Mouse (Mus musculus) limb, embryonic 10.5 days (tissue): Measurements from ENCODE around the gene Egfl8. TPM values are rescaled to one million over a fixed set of nuclear protein-coding genes. Genes with fewer than 3 reads are reported as not detected.

Source experiments
- DNase-seq: peaks from one replicate; pipeline ENCODE4 v3.0.0-alpha.2; 2017; ENCODE audit warnings: low spot score
- H3K27ac ChIP-seq: fragments of 300-500 bp; sonication (generic); 2 replicates; pipeline ENCODE4 v1.5.1; 2016; ENCODE audit warnings: mild to moderate bottlenecking
- H3K27me3 ChIP-seq: fragments of 300-500 bp; sonication (generic); 2 replicates; pipeline ENCODE4 v1.6.1; 2016; ENCODE audit warnings: low read depth, mild to moderate bottlenecking; ENCODE audit not compliant: poor library complexity, severe bottlenecking
- H3K36me3 ChIP-seq: fragments of 300-500 bp; sonication (generic); 2 replicates; pipeline ENCODE4 v1.6.1; 2016; ENCODE audit warnings: mild to moderate bottlenecking, moderate library complexity
- H3K4me1 ChIP-seq: fragments of 300-500 bp; sonication (generic); 2 replicates; pipeline ENCODE4 v1.6.1; 2016
- H3K4me3 ChIP-seq: fragments of 300-500 bp; sonication (generic); 2 replicates; pipeline ENCODE4 v1.5.1; 2016; ENCODE audit warnings: mild to moderate bottlenecking, moderate library complexity
- H3K9me3 ChIP-seq: fragments of 300-500 bp; sonication (generic); replicated peaks from 2 replicates; pipeline ENCODE4 v1.6.1; 2016; ENCODE audit warnings: mild to moderate bottlenecking
- WGBS: fragments of 180-500 bp; shearing (Covaris S2); methylation state at CpG from one replicate; pipeline ENCODE4 v1.1.7; 2016; 5-methylcytosine and 5-hydroxymethylcytosine counted together
- polyA plus RNA-seq: library from polyadenylated mRNA; unstranded; fragments of >200 nt; fragmentation: Nextera tagmentation; extraction: Ambion mirVana; gene quantifications from 2 replicates; pipeline ENCODE4 v1.2.1, GENCODE M21; 2016

The Egfl8 gene
- polyA plus RNA-seq, 1 experiment from 2014 or later: 2.2 TPM

- Histone ChIP-seq H3K27ac (no peak overlapping the region), H3K9me3 (no peaks in the 10 kb centered on the region), H3K4me1 (peaks cover 69% of the 10 kb centered on the region), H3K36me3 (no peaks in the 10 kb centered on the region), H3K27me3 (peaks cover 60% of the 10 kb centered on the region), H3K4me3 (peak overlapping the region; percentile 52)
- no peak for DNase-seq
- WGBS: 3% methylated on average over 48 of the region's 48 CpGs
Observed at GRCm38 (mm10) chr17:34630761-34631301, 15.1 kb upstream of the Egfl8 start.

GRCm38 (mm10) chr17:34629796-34630603, 14.2 kb upstream of the Egfl8 start:
- Histone ChIP-seq H3K27me3 (peaks cover 59% of the 10 kb centered on the region), H3K4me1 (peaks cover 69% of the 10 kb centered on the region), H3K9me3 (no peaks in the 10 kb centered on the region), H3K4me3 (peak overlapping the region; percentile 74), H3K27ac (no peak overlapping the region), H3K36me3 (peaks cover 7% of the 10 kb centered on the region)
- DNase-seq: no peak
- WGBS: 13% methylated on average over 12 of the region's 12 CpGs

- Histone ChIP-seq H3K27me3 (peaks cover 59% of the 10 kb centered on the region), H3K9me3 (no peaks in the 10 kb centered on the region), H3K4me1 (peaks cover 69% of the 10 kb centered on the region), H3K36me3 (peaks cover 7% of the 10 kb centered on the region), H3K4me3 (peak within 1 kb of the TSS; percentile 74), H3K27ac (peak within 1 kb of the TSS; percentile 92)
- DNase-seq: no peak
- 1% methylated on average over 16 of the region's 16 CpGs for WGBS
Observed at GRCm38 (mm10) chr17:34629221-34629751, 13.5 kb upstream of the Egfl8 start, which contains the start of gene Prrt1. TSS of gene Prrt1 (plus strand) at chr17:34629533.

GRCm38 (mm10) chr17:34628644-34628967, 12.8 kb upstream of the Egfl8 start:
- no peaks in the 10 kb centered on the region for H3K9me3 ChIP-seq
- DNase-seq: no peak
- H3K27ac ChIP-seq: peak overlapping the region; percentile 92
- peaks cover 12% of the 10 kb centered on the region for H3K36me3 ChIP-seq
- WGBS: 21% methylated on average over 5 of the region's 5 CpGs
- peak overlapping the region; percentile 74 for H3K4me3 ChIP-seq
- peaks cover 68% of the 10 kb centered on the region for H3K4me1 ChIP-seq
- H3K27me3 ChIP-seq: peaks cover 53% of the 10 kb centered on the region

GRCm38 (mm10) chr17:34627943-34628643, 12.3 kb upstream of the Egfl8 start, which contains the start of gene Ppt2:
TSS of gene Ppt2 (minus strand) at chr17:34628510.
- peaks cover 17% of the 10 kb centered on the region for H3K36me3 ChIP-seq
- DNase-seq: no peak
- no peaks in the 10 kb centered on the region for H3K9me3 ChIP-seq
- peak within 1 kb of the TSS; percentile 92 for H3K27ac ChIP-seq
- H3K4me1 ChIP-seq: peaks cover 65% of the 10 kb centered on the region
- H3K27me3 ChIP-seq: peaks cover 48% of the 10 kb centered on the region
- WGBS: 6% methylated on average over 29 of the region's 29 CpGs
- H3K4me3 ChIP-seq: peak within 1 kb of the TSS; percentile 74

- peaks cover 25% of the 10 kb centered on the region for H3K36me3 ChIP-seq
- under 1% methylated on average over 42 of the region's 45 CpGs for WGBS
- peaks cover 58% of the 10 kb centered on the region for H3K4me1 ChIP-seq
- H3K27me3 ChIP-seq: peaks cover 41% of the 10 kb centered on the region
- DNase-seq: peak; percentile 94
- H3K4me3 ChIP-seq: peak overlapping the region; percentile 74
- H3K27ac ChIP-seq: peak overlapping the region; percentile 92
- no peaks in the 10 kb centered on the region for H3K9me3 ChIP-seq
Observed at GRCm38 (mm10) chr17:34627093-34627942, 11.5 kb upstream of the Egfl8 start.

GRCm38 (mm10) chr17:34626773-34627092, 11.0 kb upstream of the Egfl8 start:
- peak overlapping the region; percentile 92 for H3K27ac ChIP-seq
- no peaks in the 10 kb centered on the region for H3K9me3 ChIP-seq
- peaks cover 30% of the 10 kb centered on the region for H3K36me3 ChIP-seq
- 0% methylated on average over 18 of the region's 18 CpGs for WGBS
- DNase-seq: peak; percentile 59
- H3K4me3 ChIP-seq: peak overlapping the region; percentile 74
- peaks cover 53% of the 10 kb centered on the region for H3K4me1 ChIP-seq
- peaks cover 35% of the 10 kb centered on the region for H3K27me3 ChIP-seq

GRCm38 (mm10) chr17:34626062-34626772, 10.4 kb upstream of the Egfl8 start:
- Histone ChIP-seq H3K4me3 (peak overlapping the region; percentile 74), H3K36me3 (peaks cover 35% of the 10 kb centered on the region), H3K4me1 (peaks cover 47% of the 10 kb centered on the region), H3K27ac (peak overlapping the region; percentile 92), H3K27me3 (peaks cover 30% of the 10 kb centered on the region), H3K9me3 (no peaks in the 10 kb centered on the region)
- WGBS: 57% methylated on average over 16 of the region's 16 CpGs
- DNase-seq: no peak

- no peak overlapping the region for H3K27ac ChIP-seq
- H3K4me3 ChIP-seq: no peak overlapping the region
- peaks cover 35% of the 10 kb centered on the region for H3K4me1 ChIP-seq
- DNase-seq: no peak
- WGBS: 98% methylated on average over 3 of the region's 3 CpGs
- no peaks in the 10 kb centered on the region for H3K9me3 ChIP-seq
- peaks cover 17% of the 10 kb centered on the region for H3K27me3 ChIP-seq
- H3K36me3 ChIP-seq: peaks cover 43% of the 10 kb centered on the region
Observed at GRCm38 (mm10) chr17:34624981-34625380, 9.2 kb upstream of the Egfl8 start.

- Histone ChIP-seq H3K27ac (no peak overlapping the region), H3K4me3 (no peak overlapping the region), H3K9me3 (no peaks in the 10 kb centered on the region), H3K4me1 (peaks cover 17% of the 10 kb centered on the region), H3K27me3 (no peaks in the 10 kb centered on the region), H3K36me3 (peaks cover 44% of the 10 kb centered on the region)
- no peak for DNase-seq
- 88% methylated on average over 9 of the region's 9 CpGs for WGBS
Observed at GRCm38 (mm10) chr17:34623161-34623560, 7.4 kb upstream of the Egfl8 start.

GRCm38 (mm10) chr17:34621006-34621405, 5.2 kb upstream of the Egfl8 start:
- H3K27me3 ChIP-seq: no peaks in the 10 kb centered on the region
- peaks cover 1% of the 10 kb centered on the region for H3K4me1 ChIP-seq
- H3K36me3 ChIP-seq: peaks cover 59% of the 10 kb centered on the region
- H3K4me3 ChIP-seq: no peak overlapping the region
- H3K9me3 ChIP-seq: no peaks in the 10 kb centered on the region
- H3K27ac ChIP-seq: no peak overlapping the region
- WGBS: 93% methylated on average over 8 of the region's 8 CpGs
- DNase-seq: no peak

GRCm38 (mm10) chr17:34618999-34619398, 3.2 kb upstream of the Egfl8 start:
- Histone ChIP-seq H3K4me3 (no peak overlapping the region), H3K27me3 (no peaks in the 10 kb centered on the region), H3K4me1 (no peaks in the 10 kb centered on the region), H3K27ac (no peak overlapping the region), H3K9me3 (no peaks in the 10 kb centered on the region), H3K36me3 (peaks cover 70% of the 10 kb centered on the region)
- whole genome bisulfite sequencing: 24% methylated on average over 6 of the region's 6 CpGs
- peak; percentile 69 for DNase-seq
